8 mouse cellular contexts compared by ENCODE assay signal in genomic region chr5:24601911-24602750, GRCm38 (mm10). TPM values are rescaled to one million over a fixed set of nuclear protein-coding genes. Genes with fewer than 3 reads are reported as not detected.
DNase-seq lines count a peak whose midpoint lies in the region; ATAC-seq and TF ChIP-seq lines count a peak whose summit lies in the region.

No protein-coding gene starts in this region.

- under 1% methylated on average over 72 of the region's 73 CpGs for WGBS in forebrain, embryonic 13.5 days
- WGBS in limb, embryonic 12.5 days = under 1% methylated on average over 73 of the region's 73 CpGs
- WGBS in midbrain, embryonic 13.5 days = under 1% methylated on average over 71 of the region's 73 CpGs

- in situ Hi-C loops in ES-E14 (cut with MboI; ENCODE audit: low sequenced_read_pairs in 2 of 2, unreplicated experiment in 2 of 2) = no loop called here

- no peaks in the 10 kb centered on the region for H3K27me3 ChIP-seq in forebrain, embryonic 13.5 days
- H3K27me3 ChIP-seq in limb, embryonic 12.5 days = peaks cover 23% of the 10 kb centered on the region
- no peaks in the 10 kb centered on the region for H3K27me3 ChIP-seq in midbrain, embryonic 13.5 days

- peak overlapping the region; percentile 66 to 67 for H3K4me3 ChIP-seq in ES-E14 (ENCODE audit: insufficient read depth in 1 of 2, low read depth in 1 of 2, low read length in 2 of 2, poor library complexity in 1 of 2, severe bottlenecking in 1 of 2)
- H3K4me3 ChIP-seq in forebrain, embryonic 13.5 days = peak overlapping the region; percentile 69
- H3K4me3 ChIP-seq in limb, embryonic 12.5 days (replicated peaks) = peak overlapping the region; percentile 74
- H3K4me3 ChIP-seq in midbrain, embryonic 13.5 days (replicated peaks) = peak overlapping the region; percentile 54

- peaks cover 4 to 13% of the 10 kb centered on the region in 2 experiments; a peak in 3 of 4 replicates for H3K4me1 ChIP-seq in ES-E14 (ENCODE audit: control insufficient read depth in 2 of 2, insufficient read depth in 2 of 2, low read length in 2 of 2, poor library complexity in 1 of 2)
- peaks cover 86% of the 10 kb centered on the region for H3K4me1 ChIP-seq in forebrain, embryonic 13.5 days
- H3K4me1 ChIP-seq in limb, embryonic 12.5 days (replicated peaks) = peaks cover 83% of the 10 kb centered on the region
- H3K4me1 ChIP-seq in midbrain, embryonic 13.5 days (replicated peaks) = peaks cover 88% of the 10 kb centered on the region

- peak overlapping the region; percentile 95 for H3K4me2 ChIP-seq in forebrain, embryonic 13.5 days
- peak overlapping the region; percentile 90 for H3K4me2 ChIP-seq in limb, embryonic 12.5 days
- H3K4me2 ChIP-seq in midbrain, embryonic 13.5 days (replicated peaks) = peak overlapping the region; percentile 80

- ATAC-seq in forebrain, embryonic 13.5 days = peak; percentile 41
- ATAC-seq in limb, embryonic 12.5 days (ENCODE audit: insufficient number of reproducible peaks, insufficient read depth, low FRiP score, low TSS enrichment, low read depth) = peak; percentile 9; the same call in 1 of the 2 replicates
- peak; percentile 21 for ATAC-seq in midbrain, embryonic 13.5 days

- H3K27ac ChIP-seq in ES-E14 (ENCODE audit: insufficient read depth, low read depth, low read length, poor library complexity, severe bottlenecking) = no peak overlapping the region
- peak overlapping the region; percentile 99 for H3K27ac ChIP-seq in forebrain, embryonic 13.5 days
- H3K27ac ChIP-seq in limb, embryonic 12.5 days = peak overlapping the region; percentile 100
- peak overlapping the region; percentile 100 for H3K27ac ChIP-seq in midbrain, embryonic 13.5 days

- H3K36me3 ChIP-seq in ES-E14 (ENCODE audit: control insufficient read depth, insufficient read depth, low read length, poor library complexity, severe bottlenecking) = no peaks in the 10 kb centered on the region
- H3K36me3 ChIP-seq in forebrain, embryonic 13.5 days (ENCODE audit: poor library complexity, severe bottlenecking) = no peaks in the 10 kb centered on the region
- no peaks in the 10 kb centered on the region for H3K36me3 ChIP-seq in limb, embryonic 12.5 days
- no peaks in the 10 kb centered on the region for H3K36me3 ChIP-seq in midbrain, embryonic 13.5 days

- H3K9ac ChIP-seq in ES-E14 (ENCODE audit: insufficient read depth, low read depth, low read length, poor library complexity, severe bottlenecking) = peak overlapping the region; percentile 68
- peak overlapping the region; percentile 92 for H3K9ac ChIP-seq in forebrain, embryonic 13.5 days
- peak overlapping the region; percentile 92 for H3K9ac ChIP-seq in limb, embryonic 12.5 days (replicated peaks)
- peak overlapping the region; percentile 93 for H3K9ac ChIP-seq in midbrain, embryonic 13.5 days (replicated peaks)

- no peaks in the 10 kb centered on the region for H3K9me3 ChIP-seq in ES-E14 (ENCODE audit: control insufficient read depth, insufficient read depth, low read depth, low read length)
- no peaks in the 10 kb centered on the region for H3K9me3 ChIP-seq in forebrain, embryonic 13.5 days (replicated peaks)
- H3K9me3 ChIP-seq in limb, embryonic 12.5 days = no peaks in the 10 kb centered on the region
- H3K9me3 ChIP-seq in midbrain, embryonic 13.5 days = no peaks in the 10 kb centered on the region

- DNase-seq in ES-E14 (ENCODE audit: low read depth, low spot score) = no peak
- peak; percentile 84 for DNase-seq in adrenal gland, postnatal 10 days
- peak; percentile 88 for DNase-seq in heart, postnatal 4 days
- peak; percentile 80 for DNase-seq in testis, postnatal 10 days (ENCODE audit: low spot score)
- no peak for DNase-seq in thymus, adult 18-20 months

TF ChIP-seq in ES-E14, 5 proteins besides CTCF, POLR2A, EP300 and RAD21:
- no peak for TF ChIP-seq CHD2 (IDR thresholded peaks at IDR 0.05; ENCODE audit: low read depth, low read length)
- TF ChIP-seq MAFK (IDR thresholded peaks at IDR 0.05; ENCODE audit: insufficient read depth, low read depth, low read length) = no peak
- no peak; the same call in 1 of the 2 replicates for TF ChIP-seq HCFC1 (IDR thresholded peaks at IDR 0.05; ENCODE audit: borderline replicate concordance, insufficient read depth, low read length)
- no peak for TF ChIP-seq ZC3H11A (IDR thresholded peaks at IDR 0.05; ENCODE audit: borderline replicate concordance, low read depth, low read length)
- TF ChIP-seq ZNF384 (IDR thresholded peaks at IDR 0.05; ENCODE audit: low read depth, low read length) = no peak

RNA-seq across cellular contexts. Expression of gene Chpf2, which starts 15.6 kb away (rescaled TPM):
- 23.0 and 23.7 TPM in 2 replicates for total RNA-seq in ES-E14 (2012; rRNA removed)
- 10 to 100 TPM; 35.4 to 46.3 TPM for total RNA-seq in adrenal gland, postnatal 10 days (2021)
- 15.0 and 17.2 TPM in 2 replicates for polyA plus RNA-seq in forebrain, embryonic 13.5 days (2015; fragmentation: Nextera tagmentation; extraction: Ambion mirVana)
- total RNA-seq in heart, postnatal 4 days (2021) = 10 to 100 TPM; 19.9 to 21.6 TPM
- 20.1 and 24.0 TPM in 2 replicates for polyA plus RNA-seq in limb, embryonic 12.5 days (2016; fragmentation: Nextera tagmentation; extraction: Ambion mirVana)
- 17.8 and 18.6 TPM in 2 replicates for polyA plus RNA-seq in midbrain, embryonic 13.5 days (2015; fragmentation: Nextera tagmentation; extraction: Ambion mirVana)

RNA-seq across cellular contexts. Expression of gene Smarcd3, which starts 22.1 kb away (rescaled TPM):
- total RNA-seq in ES-E14 (2012; rRNA removed) = 4.9 and 8.5 TPM in 2 replicates
- 10 to 100 TPM; 16.4 to 26.0 TPM for total RNA-seq in adrenal gland, postnatal 10 days (2021)
- polyA plus RNA-seq in forebrain, embryonic 13.5 days (2015; fragmentation: Nextera tagmentation; extraction: Ambion mirVana) = 111 and 114 TPM in 2 replicates
- 10 to 100 TPM; 89.7 to 96.9 TPM for total RNA-seq in heart, postnatal 4 days (2021)
- 68.5 and 72.6 TPM in 2 replicates for polyA plus RNA-seq in limb, embryonic 12.5 days (2016; fragmentation: Nextera tagmentation; extraction: Ambion mirVana)
- polyA plus RNA-seq in midbrain, embryonic 13.5 days (2015; fragmentation: Nextera tagmentation; extraction: Ambion mirVana) = 119 and 127 TPM in 2 replicates

RNA-seq across cellular contexts. Expression of gene Abcf2, which starts 24.9 kb away (rescaled TPM):
- total RNA-seq in ES-E14 (2012; rRNA removed) = 139 and 171 TPM in 2 replicates
- 10 to 100 TPM; 51.0 to 53.3 TPM for total RNA-seq in adrenal gland, postnatal 10 days (2021)
- polyA plus RNA-seq in forebrain, embryonic 13.5 days (2015; fragmentation: Nextera tagmentation; extraction: Ambion mirVana) = 117 and 124 TPM in 2 replicates
- total RNA-seq in heart, postnatal 4 days (2021) = 10 to 100 TPM; 47.4 to 49.3 TPM
- 131 and 134 TPM in 2 replicates for polyA plus RNA-seq in limb, embryonic 12.5 days (2016; fragmentation: Nextera tagmentation; extraction: Ambion mirVana)
- polyA plus RNA-seq in midbrain, embryonic 13.5 days (2015; fragmentation: Nextera tagmentation; extraction: Ambion mirVana) = 98.2 and 103 TPM in 2 replicates

RNA-seq across cellular contexts. Expression of gene 4931409K22Rik, which starts 45.5 kb away (rescaled TPM):
- total RNA-seq in ES-E14 (2012; rRNA removed) = 0.13 and 0.21 TPM in 2 replicates
- not detected for total RNA-seq in adrenal gland, postnatal 10 days (2021)
- polyA plus RNA-seq in forebrain, embryonic 13.5 days (2015; fragmentation: Nextera tagmentation; extraction: Ambion mirVana) = 0.62 TPM in 2 replicates
- not detected for total RNA-seq in heart, postnatal 4 days (2021)
- polyA plus RNA-seq in limb, embryonic 12.5 days (2016; fragmentation: Nextera tagmentation; extraction: Ambion mirVana) = 0.06 and 0.19 TPM in 2 replicates
- polyA plus RNA-seq in midbrain, embryonic 13.5 days (2015; fragmentation: Nextera tagmentation; extraction: Ambion mirVana) = 0.07 and 0.08 TPM in 2 replicates

Comparison
In these comparisons a context has a peak if more than half of its experiments do, and no peak if none do; other contexts are left out.
1. DNase-seq: peak in adrenal gland, postnatal 10 days (single experiment), heart, postnatal 4 days (single experiment) and testis, postnatal 10 days (single experiment); none in ES-E14 (single experiment) and thymus, adult 18-20 months (0 of 2).
2. Peak in every context shown above with its lines, with median percentiles within 50 percentile points of each other: H3K4me3 ChIP-seq, H3K9ac ChIP-seq, ATAC-seq and H3K4me2 ChIP-seq.